Mouse (Mus musculus) C2C12 (cell line): ENCODE data around the gene Cym. TPM values are rescaled to one million over a fixed set of nuclear protein-coding genes. Genes with fewer than 3 reads are reported as not detected.

Experiments
- H3K27me3 ChIP-seq: one replicate; pipeline ENCODE4 v1.6.1; 2011; ENCODE audit not compliant: control insufficient read depth, insufficient read depth, insufficient read length
- H3K36me3 ChIP-seq: one replicate; pipeline ENCODE4 v1.6.1; 2011; ENCODE audit not compliant: control insufficient read depth, insufficient read depth
- H3K4me3 ChIP-seq: one replicate; pipeline ENCODE4 v1.5.1; 2011; ENCODE audit warnings: mild to moderate bottlenecking, control low read depth; ENCODE audit not compliant: poor library complexity, insufficient read depth, severe bottlenecking
- H3K79me2 ChIP-seq: one replicate; pipeline ENCODE4 v1.6.1; 2011; ENCODE audit not compliant: control insufficient read depth, insufficient read depth
- H3K79me3 ChIP-seq: one replicate; pipeline ENCODE4 v1.6.1; 2011; ENCODE audit warnings: low read depth, control low read depth
- H3ac ChIP-seq: one replicate; pipeline ENCODE3; 2011; ENCODE audit warnings: low read depth; ENCODE audit not compliant: control insufficient read depth, insufficient read length
- CEBPB ChIP-seq: IDR thresholded peaks from one replicate; pipeline ENCODE4 v1.6.1; 2011; ENCODE audit warnings: low read depth, mild to moderate bottlenecking, control low read depth, moderate library complexity
- CTCF ChIP-seq: IDR thresholded peaks from one replicate; pipeline ENCODE4 v1.5.1; 2011; ENCODE audit not compliant: control insufficient read depth, insufficient read depth, insufficient read length
- FOSL1 ChIP-seq: IDR thresholded peaks from one replicate; pipeline ENCODE4 v1.8.0; 2011; ENCODE audit warnings: mild to moderate bottlenecking, low read length; ENCODE audit not compliant: poor library complexity, insufficient read depth, severe bottlenecking
- MAX ChIP-seq: IDR thresholded peaks from one replicate; pipeline ENCODE4 v1.6.1; 2011; ENCODE audit warnings: mild to moderate bottlenecking, control low read depth
- MYOD1 ChIP-seq: IDR thresholded peaks from one replicate; pipeline ENCODE4 v1.6.1; 2011; ENCODE audit warnings: low read depth; ENCODE audit not compliant: control insufficient read depth, insufficient read length
- MYOG ChIP-seq: IDR thresholded peaks from one replicate; pipeline ENCODE4 v1.6.1; 2011; ENCODE audit not compliant: control insufficient read depth, insufficient read length; ENCODE audit errors: extremely low read depth
- USF1 ChIP-seq: IDR thresholded peaks from one replicate; pipeline ENCODE4 v1.6.1; 2011; ENCODE audit warnings: low read depth, mild to moderate bottlenecking, control low read depth, moderate library complexity
- polyA plus RNA-seq: library from polyadenylated mRNA; unstranded; fragments of >200 nt; fragmentation: generic; extraction: Trizol; gene quantifications from one replicate; pipeline ENCODE4 v1.2.1, GENCODE M21; 2012; ENCODE audit warnings: missing spikeins

Cym gene
- polyA plus RNA-seq, 1 experiment, result not detected

- no peak overlapping the region for H3ac ChIP-seq
- H3K79me2 ChIP-seq, result no peaks in the 10 kb centered on the region
- peaks cover 55% of the 10 kb centered on the region for H3K27me3 ChIP-seq
- no peaks in the 10 kb centered on the region for H3K36me3 ChIP-seq
- H3K4me3 ChIP-seq, result no peak overlapping the region
- TF ChIP-seq MYOD1 (no peak), USF1 (no peak), CTCF (no peak), MAX (no peak), FOSL1 (no peak), MYOG (no peak), CEBPB (no peak)
- no peaks in the 10 kb centered on the region for H3K79me3 ChIP-seq
These were observed 35.9 kb downstream of the Cym start for GRCm38 (mm10) chr3:107185597-107185996.

GRCm38 (mm10) chr3:107183178-107183577 lies 38.4 kb downstream of the Cym start:
- H3K79me2 ChIP-seq, result no peaks in the 10 kb centered on the region
- H3K4me3 ChIP-seq, result no peak overlapping the region
- H3K36me3 ChIP-seq, result no peaks in the 10 kb centered on the region
- peaks cover 41% of the 10 kb centered on the region for H3K27me3 ChIP-seq
- TF ChIP-seq MYOG (no peak), CTCF (no peak), CEBPB (no peak), MYOD1 (no peak), FOSL1 (no peak), USF1 (no peak), MAX (no peak)
- no peaks in the 10 kb centered on the region for H3K79me3 ChIP-seq
- no peak overlapping the region for H3ac ChIP-seq

- Histone ChIP-seq H3K27me3 (peaks cover 41% of the 10 kb centered on the region), H3K36me3 (no peaks in the 10 kb centered on the region), H3K79me2 (no peaks in the 10 kb centered on the region), H3K4me3 (no peak within 1 kb of the TSS), H3K79me3 (no peaks in the 10 kb centered on the region), H3ac (no peak within 1 kb of the TSS)
- TF ChIP-seq MYOD1 (no peak), CTCF (no peak), USF1 (no peak), CEBPB (no peak), FOSL1 (no peak), MYOG (no peak), MAX (no peak)
These were observed 38.8 kb downstream of the Cym start, which contains the start of gene Kcna10 for GRCm38 (mm10) chr3:107182756-107183155. Gene Kcna10, plus strand, starts transcription at chr3:107183056.

- Histone ChIP-seq H3K79me3 (no peaks in the 10 kb centered on the region), H3K4me3 (no peak overlapping the region), H3ac (no peak overlapping the region), H3K27me3 (peaks cover 30% of the 10 kb centered on the region), H3K36me3 (no peaks in the 10 kb centered on the region), H3K79me2 (no peaks in the 10 kb centered on the region)
- TF ChIP-seq MYOD1 (no peak), FOSL1 (no peak), MYOG (no peak), MAX (no peak), CTCF (no peak), USF1 (no peak), CEBPB (no peak)
These were observed 40.7 kb downstream of the Cym start for GRCm38 (mm10) chr3:107180860-107181259.

GRCm38 (mm10) chr3:107176501-107176900 lies 45.0 kb downstream of the Cym start:
- peaks cover 3% of the 10 kb centered on the region for H3K27me3 ChIP-seq
- no peak overlapping the region for H3K4me3 ChIP-seq
- no peaks in the 10 kb centered on the region for H3K36me3 ChIP-seq
- TF ChIP-seq MAX (no peak), CEBPB (no peak), FOSL1 (no peak), MYOD1 (no peak), USF1 (no peak), CTCF (no peak), MYOG (no peak)
- no peaks in the 10 kb centered on the region for H3K79me3 ChIP-seq
- H3ac ChIP-seq, result no peak overlapping the region
- H3K79me2 ChIP-seq, result no peaks in the 10 kb centered on the region

- Histone ChIP-seq H3K79me3 (no peaks in the 10 kb centered on the region), H3K27me3 (peaks cover 3% of the 10 kb centered on the region), H3K79me2 (no peaks in the 10 kb centered on the region), H3K4me3 (no peak overlapping the region), H3ac (no peak overlapping the region), H3K36me3 (no peaks in the 10 kb centered on the region)
- no peak for TF ChIP-seq MYOD1
- TF ChIP-seq MYOG, result no peak
- no peak for TF ChIP-seq USF1
- TF ChIP-seq MAX, result no peak
- no peak for TF ChIP-seq CTCF
- no peak for TF ChIP-seq FOSL1
- TF ChIP-seq CEBPB, result no peak
These were observed 46.0 kb downstream of the Cym start for GRCm38 (mm10) chr3:107175486-107175885.
